Mouse (Mus musculus) embryo, embryonic 11.5 days (tissue): ENCODE results near the gene Papola.

ENCODE experiments used
- DNase-seq: peaks from one replicate; pipeline ENCODE4 v3.0.0-alpha.2; 2012; ENCODE audit warnings: low read depth, low spot score

The Papola gene

GRCm38 (mm10) chr12:105862072-105862471 is 77.6 kb downstream of the Papola start:
- DNase-seq: no peak

DNA sequence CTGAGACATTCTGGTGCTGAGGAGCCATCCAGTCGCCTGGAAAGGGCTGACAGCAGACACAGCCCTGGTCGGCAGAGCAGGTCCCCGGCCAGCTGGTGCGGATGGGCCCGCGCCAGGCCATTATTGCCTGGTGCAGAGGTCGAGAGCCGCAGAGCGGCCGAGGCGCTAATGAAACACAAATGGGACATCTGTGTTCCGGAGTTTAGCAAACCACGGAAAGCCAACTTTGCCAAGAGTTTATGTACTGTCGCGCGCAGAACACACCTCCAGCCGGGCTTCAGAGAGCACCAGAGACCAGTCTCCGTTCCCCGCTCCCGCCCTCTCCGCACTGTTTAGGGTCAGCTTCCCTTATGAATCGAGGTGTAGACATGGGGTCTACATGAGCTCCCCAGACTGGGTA is 78.1 kb downstream of the Papola start:
- no peak for DNase-seq

GRCm38 (mm10) chr12:105863436-105863835 is 78.9 kb downstream of the Papola start:
- no peak for DNase-seq

GRCm38 (mm10) chr12:105867646-105868045 is 83.2 kb downstream of the Papola start:
- DNase-seq: no peak

DNA sequence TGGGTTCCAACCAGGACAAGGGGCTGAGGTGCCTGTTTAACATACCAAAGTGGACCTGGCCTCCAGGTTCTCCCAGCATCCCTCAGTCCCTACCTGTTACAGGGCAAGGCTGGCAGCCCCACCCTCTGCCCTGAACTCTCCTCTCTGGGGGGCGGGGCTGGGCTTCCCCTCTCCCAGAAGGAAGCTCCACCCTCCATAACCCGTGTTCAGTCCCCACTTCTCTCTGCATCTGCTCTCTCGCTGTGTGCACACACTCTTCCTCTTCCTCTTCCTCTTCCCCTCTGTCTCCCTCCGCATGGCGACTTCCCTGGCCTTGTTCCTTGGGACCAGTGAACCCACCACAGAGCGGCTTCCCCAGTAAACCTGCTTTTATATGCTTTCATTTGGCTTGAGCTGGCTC is 84.7 kb downstream of the Papola start:
- DNase-seq: no peak

GRCm38 (mm10) chr12:105869696-105870095 is 85.2 kb downstream of the Papola start:
- DNase-seq: no peak

DNA sequence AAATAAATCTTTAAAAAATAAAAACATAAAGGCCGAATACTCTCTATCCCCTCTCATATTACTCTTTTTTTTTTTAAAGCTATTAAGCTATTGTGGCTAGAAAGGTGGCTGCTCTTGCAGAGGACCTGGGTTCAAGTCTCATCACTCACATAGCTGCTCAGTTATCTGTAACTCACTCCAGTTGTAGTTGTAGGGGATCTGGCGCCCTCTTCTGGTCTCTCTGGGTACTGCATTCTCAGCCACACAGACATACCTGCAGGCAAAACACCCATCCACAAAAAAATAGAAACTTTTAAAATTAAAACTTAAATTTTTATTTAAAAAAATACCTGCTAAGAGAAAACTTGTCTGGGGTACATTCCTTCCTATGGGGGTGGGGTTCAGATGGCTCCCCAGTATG is 88.8 kb downstream of the Papola start:
- no peak for DNase-seq

DNA sequence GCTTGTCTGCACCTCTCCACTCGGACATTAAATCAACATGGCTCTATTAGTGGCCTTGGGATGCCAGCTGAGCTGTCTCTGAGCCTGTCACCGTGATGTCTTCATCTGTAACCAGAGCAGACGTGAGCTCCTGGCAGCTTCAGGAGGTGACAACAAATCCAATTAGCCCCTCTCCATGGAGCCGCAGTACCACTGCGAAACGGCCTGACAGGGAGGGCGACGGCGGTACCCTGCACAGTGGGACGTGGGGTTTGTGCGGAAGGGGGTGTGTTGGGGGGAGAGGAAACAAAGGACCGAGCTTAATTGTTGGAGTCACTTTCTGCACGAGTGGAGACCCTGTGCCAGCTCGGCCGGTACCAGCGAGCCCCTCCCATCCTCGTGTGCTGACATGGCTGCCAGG is 90.6 kb downstream of the Papola start:
- DNase-seq: no peak

DNA sequence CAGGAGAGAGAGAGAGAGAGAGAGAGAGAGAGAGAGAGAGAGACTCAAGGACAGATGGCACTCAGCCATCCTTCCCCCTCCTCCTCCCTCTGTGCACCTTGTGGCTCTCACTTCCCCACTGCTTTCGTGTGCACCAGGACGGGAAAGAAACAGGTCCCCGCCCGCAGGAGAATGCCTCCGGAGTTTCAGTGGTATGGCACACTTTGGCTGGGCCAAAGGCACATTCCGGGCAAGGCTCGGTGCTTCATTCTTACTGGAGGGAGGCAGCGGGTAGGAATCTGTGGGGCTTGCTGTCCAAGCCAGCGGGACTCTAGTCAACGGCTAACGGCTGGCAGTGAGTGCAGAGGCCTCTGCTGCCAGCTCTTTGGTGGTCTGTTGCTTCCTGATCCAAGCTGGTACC is 92.0 kb downstream of the Papola start:
- no peak for DNase-seq

DNA sequence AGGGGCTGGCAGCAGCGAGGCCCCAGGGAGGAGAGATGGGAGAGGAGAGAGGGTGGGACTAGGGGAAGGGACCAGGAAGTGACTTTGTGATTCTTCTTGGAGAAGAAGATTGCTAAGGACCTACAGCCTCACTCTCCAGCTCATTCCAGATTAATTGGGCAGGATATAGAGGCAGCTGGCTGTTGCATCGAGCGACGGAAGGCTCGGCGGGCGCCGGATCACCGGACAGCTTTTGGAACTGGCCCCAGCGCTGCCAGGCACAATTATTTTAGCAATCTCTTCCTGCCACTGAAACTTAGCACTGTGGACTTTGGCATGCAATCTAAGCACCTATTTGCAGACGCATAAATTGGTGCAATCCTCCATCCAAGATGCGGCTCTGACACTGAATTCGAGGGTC is 92.4 kb downstream of the Papola start:
- no peak for DNase-seq

- DNase-seq: no peak
Observed at GRCm38 (mm10) chr12:105878746-105879145, 94.3 kb downstream of the Papola start.

DNA sequence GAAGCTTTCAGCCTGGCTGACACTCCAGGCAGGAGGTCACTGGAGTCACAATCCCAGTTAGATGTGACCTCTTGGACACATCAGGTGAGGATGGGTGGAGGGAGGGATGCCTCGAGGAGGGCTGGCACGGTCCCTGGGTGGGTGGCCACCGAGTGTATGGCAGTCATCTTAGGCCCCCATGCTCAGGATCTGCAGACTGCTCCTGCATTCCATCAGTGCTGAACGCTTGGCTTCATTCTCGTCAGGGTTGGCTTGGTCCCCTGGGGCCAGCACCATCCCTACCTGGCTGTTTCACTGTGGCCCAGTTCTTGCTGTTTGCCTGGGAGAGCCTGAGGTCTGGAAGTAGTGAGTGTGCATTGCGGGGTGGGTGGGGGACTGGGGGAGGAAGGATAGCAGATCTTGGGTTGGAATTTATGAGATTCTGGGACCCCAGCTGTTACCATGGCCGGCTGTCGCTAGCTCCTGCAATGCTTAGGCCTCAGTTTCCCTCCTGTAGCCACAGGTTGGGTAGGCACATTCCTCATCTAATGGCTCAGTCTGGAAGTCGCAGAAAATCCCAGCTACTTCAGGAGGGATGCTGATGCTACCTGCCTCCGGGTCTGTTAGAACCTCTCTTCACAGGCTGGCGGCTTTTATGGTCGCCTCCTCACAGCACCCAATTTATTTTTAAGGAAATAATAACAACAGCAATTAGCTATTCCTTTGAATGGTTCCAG is 99.5 kb downstream of the Papola start:
- DNase-seq: no peak

DNA sequence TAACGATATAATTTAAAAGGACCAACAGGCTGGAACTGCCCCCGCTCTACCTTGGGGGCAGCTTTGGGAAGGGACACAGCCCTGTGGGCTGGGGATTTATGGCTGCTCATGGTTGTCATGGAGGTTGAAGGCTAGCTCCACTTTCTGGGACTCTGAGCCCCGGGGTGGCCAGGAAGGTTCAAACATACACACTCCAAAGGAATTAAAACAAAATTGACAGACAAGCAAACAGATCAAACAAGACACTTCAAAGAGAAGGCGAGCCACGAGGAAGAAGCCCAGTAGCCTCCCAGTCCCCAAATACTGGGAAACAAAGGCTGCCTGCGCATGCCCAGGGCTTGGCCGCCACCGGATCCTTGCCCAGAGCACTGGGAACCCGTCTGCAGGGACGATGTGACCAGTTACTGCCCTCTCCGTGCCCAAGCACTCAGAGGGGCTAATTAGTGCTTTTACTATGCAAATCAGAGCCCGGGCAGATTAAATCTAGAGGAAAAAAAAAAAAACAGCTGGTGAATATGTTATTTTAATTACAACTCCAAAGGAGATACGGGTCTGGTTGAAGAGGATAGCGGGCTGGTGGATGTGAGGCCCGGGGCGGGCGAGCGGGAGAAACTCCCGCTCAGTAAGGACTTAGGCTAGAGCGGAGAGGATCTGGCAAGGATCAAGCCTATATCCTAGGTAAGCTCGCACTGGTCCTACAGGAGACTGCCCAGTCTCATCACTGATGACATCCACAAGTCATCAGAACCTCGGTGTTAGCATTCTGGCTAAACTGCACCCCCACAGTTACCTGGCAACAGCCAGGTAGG is 100.2 kb downstream of the Papola start:
- DNase-seq: no peak
